Mouse (Mus musculus): Measurements from ENCODE around the gene Gjb4.

Gene Gjb4

GRCm38 (mm10) chr4:127303796-127304195 is 50.1 kb downstream of the Gjb4 start:
- DNase-seq, result no peak

Data from cerebellum, adult 11-12 months (tissue).